Mouse (Mus musculus) liver, embryonic 14.5 days (tissue): ENCODE data around the gene Xpot.

Experiments used
- CTCF ChIP-seq: IDR thresholded peaks from 2 replicates; pipeline ENCODE4 v1.5.1; 2016; ENCODE audit warnings: antibody characterized with exemption, low read depth, control low read depth
- EP300 ChIP-seq: IDR thresholded peaks from 2 replicates; pipeline ENCODE4 v1.6.1; 2016; ENCODE audit warnings: antibody characterized with exemption, low read depth

DNA sequence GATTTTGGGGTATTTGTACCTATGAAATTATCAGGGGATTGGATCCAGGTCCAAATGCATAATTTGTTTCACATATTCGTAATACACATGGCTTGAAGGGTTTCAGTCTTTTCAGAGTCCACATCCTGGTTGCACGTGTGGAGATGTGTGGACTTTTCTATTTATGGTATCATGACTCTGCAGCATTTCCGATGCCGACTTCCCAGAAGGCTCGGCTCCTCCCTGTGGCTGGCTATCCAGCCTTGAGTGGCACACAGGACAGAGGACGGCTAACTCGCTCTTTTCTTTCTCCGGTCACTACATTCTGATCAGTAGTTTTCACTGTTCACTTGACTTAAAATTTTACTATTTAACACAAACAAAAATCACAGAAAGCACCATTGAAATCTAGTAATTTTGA, 61.7 kb downstream of the Xpot start:
- TF ChIP-seq CTCF, result no peak
- no peak for TF ChIP-seq EP300
